Mouse (Mus musculus) embryonic fibroblast, embryonic 13.5 days (primary cell): ENCODE results near the gene Scel.

Source experiments
- CTCF ChIP-seq: IDR thresholded peaks from 2 replicates; pipeline ENCODE4 v1.5.1; 2011; ENCODE audit warnings: mild to moderate bottlenecking, control low read depth, low read length, moderate library complexity, borderline replicate concordance; ENCODE audit not compliant: insufficient read depth
- POLR2A ChIP-seq: IDR thresholded peaks from 2 replicates; pipeline ENCODE4 v1.6.1; 2011; ENCODE audit warnings: low read depth, mild to moderate bottlenecking, control low read depth, low read length, moderate library complexity

- TF ChIP-seq POLR2A, result no peak
- no peak for TF ChIP-seq CTCF
Observed at GRCm38 (mm10) chr14:103652524-103652923, 139.4 kb downstream of the Scel start.
